In genomic region chr11:72564232-72564807, GRCm38 (mm10) we compare ENCODE assay signal across 9 mouse cellular contexts. TPM values are rescaled to one million over a fixed set of nuclear protein-coding genes. Genes with fewer than 3 reads are reported as not detected.
DNase-seq lines count a peak whose midpoint lies in the region; ATAC-seq and TF ChIP-seq lines count a peak whose summit lies in the region.
"Had no signal": no experiment of that assay in that cellular context is flagged by ENCODE, and none has a peak within 500 bp of the region (broad histone marks: within the 10 kb centered on the region; RNA-seq: fewer than 3 reads in every experiment).

No protein-coding gene starts in this region.

- H3K79me3 ChIP-seq in C2C12 (ENCODE audit: low read depth) = no peaks in the 10 kb centered on the region

- no peaks in the 10 kb centered on the region for H3K79me2 ChIP-seq in C2C12 (ENCODE audit: control insufficient read depth, insufficient read depth)

- peak; percentile 49; the same call in 1 of the 2 replicates for ATAC-seq in hindbrain, embryonic 11.5 days (ENCODE audit: low FRiP score)

- no peak overlapping the region for H3K4me3 ChIP-seq in C2C12 (ENCODE audit: insufficient read depth, poor library complexity, severe bottlenecking)
- H3K4me3 ChIP-seq in hindbrain, embryonic 11.5 days (ENCODE audit: low read depth, low read length) = no peak overlapping the region
- no peak overlapping the region for H3K4me3 ChIP-seq in lung, adult 2 months (replicated peaks; ENCODE audit: extremely low read depth, low read depth, low read length)
- H3K4me3 ChIP-seq: limb, embryonic 12.5 days had no signal

- H3K9me3 ChIP-seq in hindbrain, embryonic 11.5 days (ENCODE audit: control insufficient read depth, low read length) = no peaks in the 10 kb centered on the region
- H3K9me3 ChIP-seq: limb, embryonic 12.5 days had no signal

- intact Hi-C loops in gastrocnemius, postnatal 14 days (cut with DNase I; ENCODE audit: low total_unique reads) = loop anchor here (5.0 kb wide), 3 partner anchors 72 to 127 kb away; partner anchors contain the start of gene Ggt6

- H3K9ac ChIP-seq in hindbrain, embryonic 11.5 days (ENCODE audit: low read depth, low read length) = no peak overlapping the region
- H3K9ac ChIP-seq: limb, embryonic 12.5 days had no signal

- H3K4me1 ChIP-seq in hindbrain, embryonic 11.5 days (replicated peaks; ENCODE audit: control insufficient read depth, insufficient read depth, low read length) = no peaks in the 10 kb centered on the region
- no peaks in the 10 kb centered on the region for H3K4me1 ChIP-seq in lung, adult 2 months (ENCODE audit: control insufficient read depth, insufficient read depth, low read length)
- H3K4me1 ChIP-seq: limb, embryonic 12.5 days had no signal

- H3K4me2 ChIP-seq in hindbrain, embryonic 11.5 days (replicated peaks; ENCODE audit: low read depth, low read length) = no peak overlapping the region
- H3K4me2 ChIP-seq: limb, embryonic 12.5 days had no signal

- no peak overlapping the region for H3K27ac ChIP-seq in hindbrain, embryonic 11.5 days (ENCODE audit: low read depth, low read length)
- H3K27ac ChIP-seq: limb, embryonic 12.5 days had no signal

- no peak for TF ChIP-seq POLR2A in lung, adult 2 months (IDR thresholded peaks at IDR 0.05; ENCODE audit: borderline replicate concordance, extremely low read depth, low read depth, low read length)

- peaks cover 14% of the 10 kb centered on the region for H3K27me3 ChIP-seq in C2C12 (ENCODE audit: control insufficient read depth, insufficient read depth, insufficient read length)
- H3K27me3 ChIP-seq in hindbrain, embryonic 11.5 days (ENCODE audit: control insufficient read depth, insufficient read depth, low read length) = no peaks in the 10 kb centered on the region

- H3ac ChIP-seq in C2C12 (ENCODE audit: control insufficient read depth, insufficient read length, low read depth) = no peak overlapping the region

- peak; percentile 51 for DNase-seq in gastrocnemius, adult 18-20 months (ENCODE audit: low spot score)
- no peak for DNase-seq in gastrocnemius, postnatal 14 days
- DNase-seq in embryo, embryonic 10 days (ENCODE audit: low spot score) = peak; percentile 85
- DNase-seq in hindbrain, embryonic 11.5 days (ENCODE audit: low spot score) = peak; percentile 80
- peak; percentile 23 for DNase-seq in lung, adult 2 months
- DNase-seq in retina, adult 2 months (ENCODE audit: low read depth, low spot score) = peak; percentile 29
- no peak for DNase-seq in adrenal gland, postnatal 4 days (ENCODE audit: low spot score in 2 of 2)

- WGBS in hindbrain, embryonic 11.5 days = 28% methylated on average over 6 of the region's 6 CpGs
- 21% methylated on average over 6 of the region's 6 CpGs for WGBS in lung, adult 2 months

- TF ChIP-seq CTCF in C2C12 (IDR thresholded peaks at IDR 0.05; ENCODE audit: control insufficient read depth, insufficient read depth, insufficient read length) = peak; percentile 14
- TF ChIP-seq CTCF in lung, adult 2 months (IDR thresholded peaks at IDR 0.05; ENCODE audit: insufficient read depth, low read length) = peak; percentile 4; the same call in 1 of the 2 replicates

- H3K36me3 ChIP-seq in C2C12 (ENCODE audit: control insufficient read depth, insufficient read depth) = no peaks in the 10 kb centered on the region
- no peaks in the 10 kb centered on the region for H3K36me3 ChIP-seq in hindbrain, embryonic 11.5 days (ENCODE audit: control insufficient read depth, insufficient read depth, low read length)
- H3K36me3 ChIP-seq: limb, embryonic 12.5 days had no signal

TF ChIP-seq in C2C12, 6 proteins besides CTCF, POLR2A, EP300 and RAD21:
- TF ChIP-seq MYOD1 (IDR thresholded peaks at IDR 0.05; ENCODE audit: control insufficient read depth, insufficient read length, low read depth) (no peak), MAX (IDR thresholded peaks at IDR 0.05) (no peak), USF1 (IDR thresholded peaks at IDR 0.05; ENCODE audit: low read depth) (no peak), FOSL1 (IDR thresholded peaks at IDR 0.05; ENCODE audit: insufficient read depth, low read length, poor library complexity, severe bottlenecking) (no peak), MYOG (IDR thresholded peaks at IDR 0.05; ENCODE audit: control insufficient read depth, extremely low read depth, insufficient read length) (no peak), CEBPB (IDR thresholded peaks at IDR 0.05; ENCODE audit: low read depth) (no peak)

RNA-seq across cellular contexts. Expression of gene Spns3, which starts 14.0 kb away (rescaled TPM):
- total RNA-seq in gastrocnemius, adult 18-20 months (2021) = under 1 TPM; 0.19 to 0.39 TPM
- total RNA-seq in gastrocnemius, postnatal 14 days (2021) = under 1 TPM in 1 of 2 experiments, not detected in 1; 0.10 TPM
- polyA plus RNA-seq in C2C12 (2012; fragmentation: generic; extraction: Trizol) = not detected
- polyA plus RNA-seq in hindbrain, embryonic 11.5 days (2014; fragmentation: Nextera tagmentation; extraction: Ambion mirVana) = not detected in 2 replicates
- 1.1 and 1.4 TPM in 2 replicates for polyA plus RNA-seq in lung, adult 2 months (2012; rRNA removed)
- under 1 TPM; 0.45 to 0.50 TPM for total RNA-seq in adrenal gland, postnatal 4 days (2021)
- polyA plus RNA-seq: limb, embryonic 12.5 days had no signal

RNA-seq across cellular contexts. Expression of gene Ube2g1, which starts 42.8 kb away (rescaled TPM):
- total RNA-seq in gastrocnemius, adult 18-20 months (2021) = 10 to 100 TPM; 81.3 to 82.5 TPM
- 10 to 100 TPM; 55.2 to 55.7 TPM for total RNA-seq in gastrocnemius, postnatal 14 days (2021)
- polyA plus RNA-seq in C2C12 (2012; fragmentation: generic; extraction: Trizol) = 8.1 TPM
- polyA plus RNA-seq in hindbrain, embryonic 11.5 days (2014; fragmentation: Nextera tagmentation; extraction: Ambion mirVana) = 127 and 131 TPM in 2 replicates
- 8.1 and 9.0 TPM in 2 replicates for polyA plus RNA-seq in lung, adult 2 months (2012; rRNA removed)
- 10 to 100 TPM; 47.0 to 48.1 TPM for total RNA-seq in adrenal gland, postnatal 4 days (2021)

Comparison
In these comparisons a context has a peak if more than half of its experiments do, and no peak if none do; other contexts are left out.
1. DNase-seq: peak in gastrocnemius, adult 18-20 months (single experiment), embryo, embryonic 10 days (single experiment), hindbrain, embryonic 11.5 days (single experiment), lung, adult 2 months (single experiment) and retina, adult 2 months (single experiment); none in gastrocnemius, postnatal 14 days (single experiment) and adrenal gland, postnatal 4 days (0 of 2).